Mouse (Mus musculus): ENCODE results near the gene Ncf1.
A peak's percentile ranks its signal among the peaks of the same experiment; 100 is the strongest.

DNA sequence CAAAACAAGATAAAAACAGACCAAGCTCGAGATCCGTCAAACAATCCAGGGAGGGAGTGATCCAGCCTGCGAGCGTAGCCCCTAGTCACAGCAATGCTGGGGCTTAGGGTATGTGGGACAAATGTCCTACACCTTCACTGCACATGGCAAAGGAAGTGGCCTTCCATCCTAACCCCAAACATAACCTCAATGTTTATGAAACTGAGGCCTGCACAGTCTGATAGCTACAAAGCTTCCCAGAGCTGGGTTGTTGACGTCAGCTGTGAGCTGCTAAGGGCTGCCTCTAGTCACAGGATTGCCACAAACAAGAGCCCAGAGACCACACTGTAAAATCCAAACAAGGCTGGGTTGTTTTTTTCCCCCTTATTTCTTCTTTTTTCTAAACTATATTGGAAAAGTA is 40.3 kb upstream of the Ncf1 start:
- TF ChIP-seq USF1 (IDR thresholded peaks at IDR 0.05; ENCODE audit: low read depth, low read length) (no peak), HCFC1 (IDR thresholded peaks at IDR 0.05; ENCODE audit: low read depth, low read length) (no peak), CTCF (conservative IDR thresholded peaks at IDR 0.05 in 1 of 2, IDR thresholded peaks at IDR 0.05 in 1 of 2; ENCODE audit: low read depth in 2 of 2, low read length in 2 of 2) (no peak), ZMIZ1 (IDR thresholded peaks at IDR 0.05; ENCODE audit: low read depth, low read length) (no peak), ZNF384 (IDR thresholded peaks at IDR 0.05; ENCODE audit: low read depth, low read length) (no peak), MAZ (IDR thresholded peaks at IDR 0.05; ENCODE audit: low read depth, low read length) (no peak), POLR2A (IDR thresholded peaks at IDR 0.05; ENCODE audit: low read depth, low read length) (no peak), UBTF (IDR thresholded peaks at IDR 0.05; ENCODE audit: low read depth, low read length) (no peak), CHD2 (IDR thresholded peaks at IDR 0.05; ENCODE audit: low read length) (no peak), RAD21 (IDR thresholded peaks at IDR 0.05; ENCODE audit: low read depth, low read length) (no peak), MYC (IDR thresholded peaks at IDR 0.05; ENCODE audit: low read depth, low read length) (no peak), EP300 (IDR thresholded peaks at IDR 0.05; ENCODE audit: low read length) (peak; percentile 20; the same call in 1 of the 2 replicates), POLR2AphosphoS2 (IDR thresholded peaks at IDR 0.05; ENCODE audit: low read depth, low read length) (no peak), MAFK (IDR thresholded peaks at IDR 0.05; ENCODE audit: insufficient replicate concordance, low read length) (no peak)
